Mouse (Mus musculus) spleen, adult 2 months (tissue): ENCODE data around the gene Mcm6.

Experiments used
- CTCF ChIP-seq: fragments of 200-500 bp; IDR thresholded peaks from 2 replicates; pipeline ENCODE4 v1.5.1; 2011; ENCODE audit warnings: mild to moderate bottlenecking, inconsistent platforms; ENCODE audit not compliant: insufficient read depth, insufficient read length, insufficient replicate concordance; ENCODE audit errors: extremely low read depth
- POLR2A ChIP-seq: fragments of 200-500 bp; IDR thresholded peaks from 2 replicates; pipeline ENCODE4 v1.6.1; 2011; ENCODE audit warnings: low read depth, low read length, inconsistent platforms

GRCm38 (mm10) chr1:128344232-128344631 is 15.2 kb downstream of the Mcm6 start:
- TF ChIP-seq POLR2A: no peak
- no peak for TF ChIP-seq CTCF
